Mouse (Mus musculus) adrenal gland, postnatal 36 days (tissue): ENCODE measurements around the gene Slc9a3r1. TPM values are rescaled to one million over a fixed set of nuclear protein-coding genes. Genes with fewer than 3 reads are reported as not detected.

Experiments
- DNase-seq, 2 experiments: peaks; one replicate each; pipeline ENCODE4 v3.0.0; 2021; ENCODE audit warnings: mixed read lengths in 1 of 2
- long read RNA-seq, 2 experiments: library from polyadenylated mRNA; stranded (forward); transcript quantifications; one replicate each; pipeline ENCODE4 v2.0.0; 2021; ENCODE audit warnings: borderline sequencing depth in 2 of 2
- total RNA-seq, 2 experiments: library from RNA; stranded (reverse); gene quantifications; 2 replicates each; pipeline ENCODE4 v1.2.3; 2021

Slc9a3r1 gene
- 10 to 100 TPM; 18.1 to 20.3 TPM for total RNA-seq
- long read RNA-seq, experiment 1, transcript Slc9a3r1-201 (6 exons, 1,925 nt), result major isoform, 9 of 10 reads
- long read RNA-seq, experiment 1, partial matches to known transcripts, result 1 of 10 reads
- long read RNA-seq, experiment 1, other reads (novel, unspliced or antisense), result 0 of 10 reads
- long read RNA-seq, experiment 2, partial matches to known transcripts, result 1 of 3 reads
- long read RNA-seq, experiment 2, other reads (novel, unspliced or antisense), result 0 of 3 reads

DNA sequence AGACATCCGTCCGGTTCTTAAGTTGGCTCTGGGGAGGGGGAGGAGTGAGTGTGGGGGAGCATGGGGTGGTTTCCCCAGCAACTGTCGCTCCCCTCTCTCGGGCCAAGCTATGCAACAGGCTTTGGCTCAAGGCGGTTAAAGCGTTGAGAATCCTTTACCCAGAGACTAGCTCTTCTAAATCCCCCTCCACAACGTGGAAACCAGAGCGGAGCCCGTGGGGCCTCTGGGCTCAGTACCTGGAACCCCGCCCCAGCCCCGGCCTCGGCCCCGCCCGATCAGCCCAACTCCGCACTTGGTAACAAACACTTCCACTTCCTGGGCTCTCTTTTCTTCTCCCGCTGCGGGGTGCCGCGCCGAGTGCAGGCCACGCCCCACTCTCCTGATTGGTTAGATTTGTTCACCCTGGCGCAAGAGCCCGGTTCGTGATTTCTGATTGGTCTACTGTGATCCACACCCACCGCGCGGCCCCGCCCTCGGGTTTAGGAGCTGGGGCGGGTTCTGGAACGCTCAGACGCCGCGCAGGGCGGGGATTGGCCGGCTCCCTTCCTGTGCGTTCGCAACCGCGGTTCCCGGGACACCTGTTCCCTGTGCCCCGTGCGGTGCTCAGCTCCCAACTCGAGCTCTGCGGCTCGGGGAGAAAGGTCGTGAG is at the start of gene Slc9a3r1:
Gene Slc9a3r1, plus strand, starts transcription at position 510 of the 649 bp plus-strand sequence.
- peak; percentile 99 for DNase-seq

- no peak for DNase-seq
Observed at GRCm38 (mm10) chr11:115119409-115119808, 43.7 kb upstream of the Slc9a3r1 start.

- DNase-seq, result no peak
Observed at GRCm38 (mm10) chr11:115128483-115128882, 34.7 kb upstream of the Slc9a3r1 start.

DNA sequence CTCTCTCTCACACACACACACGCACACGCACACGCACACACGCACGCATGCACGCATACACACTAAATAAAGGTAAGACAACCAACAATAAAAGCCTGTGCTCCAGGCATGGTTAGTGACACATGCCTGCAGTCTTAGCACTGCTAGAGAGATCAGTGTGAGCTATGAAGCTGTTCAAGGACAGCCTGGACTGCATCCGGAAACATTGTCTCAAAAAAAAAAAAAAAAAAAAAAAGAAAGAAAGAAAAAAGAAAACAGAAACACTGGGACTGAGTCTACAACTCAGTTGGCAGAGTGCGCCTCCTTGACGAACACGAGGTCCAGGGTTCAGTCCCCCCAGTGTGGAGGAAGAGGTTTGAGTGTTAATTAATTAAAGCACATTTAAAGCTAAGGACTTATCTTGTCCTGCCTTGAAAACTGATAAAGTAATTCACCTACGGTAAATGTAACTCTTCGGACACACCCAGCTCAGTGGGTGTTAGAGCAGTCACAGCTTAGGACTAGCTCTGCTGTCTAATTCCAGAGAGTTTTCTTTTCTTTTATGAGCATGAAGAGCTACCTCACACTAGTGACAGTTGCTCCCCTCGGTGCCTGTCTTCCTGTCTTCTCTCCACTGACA is 33.5 kb upstream of the Slc9a3r1 start:
- no peak for DNase-seq

DNA sequence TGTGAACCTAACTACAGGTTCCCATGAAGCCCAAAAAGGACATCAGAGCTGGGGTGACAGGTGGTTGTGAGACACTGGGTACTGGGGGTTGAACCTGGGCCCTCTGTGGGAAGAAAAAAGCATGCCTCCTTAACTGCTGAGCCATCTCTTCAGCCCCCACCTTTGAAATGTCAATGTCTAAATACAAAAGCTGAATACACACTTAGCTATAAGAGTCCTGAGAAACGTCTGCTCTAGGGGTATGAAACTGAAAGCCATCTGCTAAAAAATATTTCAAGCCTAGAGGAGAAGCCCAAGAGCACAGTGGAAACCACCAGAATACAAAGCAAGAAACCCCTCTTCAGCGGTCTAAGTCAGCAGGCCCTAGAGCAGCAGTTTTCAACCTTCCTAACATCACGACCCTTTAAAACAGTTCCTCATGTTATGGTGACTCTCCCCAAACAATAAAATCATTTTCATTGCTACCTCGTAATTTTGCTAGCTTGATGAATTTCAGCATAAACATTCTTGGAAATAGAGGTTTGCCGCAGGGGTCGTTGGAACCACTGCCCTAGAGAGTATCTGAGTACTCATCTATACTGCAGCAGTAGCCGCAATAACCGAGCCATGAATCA is 31.3 kb upstream of the Slc9a3r1 start:
- no peak for DNase-seq

GRCm38 (mm10) chr11:115133800-115134199 is 29.3 kb upstream of the Slc9a3r1 start, which contains the start of gene Cd300lf:
Cd300lf (minus strand) TSS chr11:115133992.
- DNase-seq, result no peak

GRCm38 (mm10) chr11:115138597-115139262 is 24.4 kb upstream of the Slc9a3r1 start:
- no peak for DNase-seq

- DNase-seq, result no peak
Observed at GRCm38 (mm10) chr11:115141970-115142369, 21.2 kb upstream of the Slc9a3r1 start.

DNA sequence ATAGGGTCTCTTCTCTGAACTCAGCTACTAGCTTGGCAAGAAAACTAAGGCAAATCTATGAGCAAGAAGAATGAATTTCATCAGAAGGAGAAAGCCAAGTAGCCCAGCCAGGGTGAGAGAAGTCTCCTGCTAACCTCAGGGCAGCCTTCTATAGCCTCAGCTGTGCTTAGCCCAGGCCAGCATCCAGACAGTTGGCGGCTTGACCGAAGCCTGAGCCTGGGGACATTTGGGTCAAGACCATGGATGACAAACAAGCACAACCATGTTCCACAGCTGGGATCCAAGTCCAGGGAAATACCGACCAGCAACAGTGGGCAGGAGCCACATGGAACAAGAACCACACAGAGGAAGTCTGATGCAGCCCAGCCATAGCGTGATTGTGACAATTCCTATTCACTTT is 15.3 kb upstream of the Slc9a3r1 start:
- no peak for DNase-seq

DNA sequence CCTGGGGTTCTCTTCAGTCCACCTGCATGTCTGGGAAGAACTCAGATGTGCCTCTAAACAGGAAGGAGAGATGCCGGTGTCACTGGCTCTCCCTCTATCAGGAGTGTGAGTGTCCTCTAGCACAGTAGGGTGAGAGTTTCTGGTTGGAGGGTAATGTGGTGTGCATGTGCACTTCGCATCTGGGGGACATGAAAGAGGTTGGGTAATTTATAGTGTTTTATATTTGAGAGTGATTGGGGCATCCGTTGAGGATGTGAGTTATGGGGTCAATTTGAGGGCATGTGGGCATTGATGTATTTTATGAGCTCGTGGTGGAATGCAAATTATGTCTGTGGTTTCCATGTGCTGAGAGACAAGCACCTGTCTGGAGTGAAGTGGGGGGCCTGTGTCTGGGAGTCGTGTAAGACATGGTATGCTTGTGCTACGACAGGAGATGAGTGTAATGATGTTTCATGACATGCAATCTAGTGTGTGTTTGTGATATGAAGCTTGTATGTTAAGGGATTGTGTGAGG is 12.3 kb upstream of the Slc9a3r1 start:
- DNase-seq, result no peak

DNA sequence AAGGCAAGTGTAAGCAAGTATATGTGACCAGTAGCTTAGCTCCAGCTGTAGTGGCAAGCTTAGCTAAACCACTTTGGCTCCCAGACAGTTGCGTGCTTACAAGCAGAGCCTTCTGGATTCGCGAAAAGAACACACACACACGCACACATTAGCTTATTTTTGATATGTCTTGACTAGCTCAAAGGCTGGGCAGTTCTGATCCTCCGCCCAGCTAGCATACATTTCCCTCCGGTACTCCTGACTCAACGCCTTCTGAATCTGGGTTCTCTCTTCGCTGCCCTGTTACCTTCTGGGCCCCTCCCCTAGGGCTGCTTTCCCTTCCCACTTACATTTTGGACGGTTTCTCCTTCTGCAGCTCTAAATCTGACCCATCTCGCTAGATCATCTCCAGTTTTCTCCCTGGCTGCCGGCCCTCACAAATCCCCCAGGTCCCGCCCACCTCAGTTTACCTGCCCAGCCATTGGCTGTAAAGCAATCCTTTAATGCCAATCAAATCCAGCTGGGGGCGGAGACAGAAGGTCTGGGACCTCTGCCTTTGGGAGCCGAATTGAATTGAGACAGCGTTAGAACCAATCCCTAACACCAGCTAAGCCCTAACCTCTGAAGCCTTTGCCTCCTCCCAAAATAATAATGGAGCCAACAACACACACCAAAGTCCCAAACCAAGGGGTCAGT is 11.2 kb upstream of the Slc9a3r1 start:
- peak; percentile 65 to 76 for DNase-seq

DNA sequence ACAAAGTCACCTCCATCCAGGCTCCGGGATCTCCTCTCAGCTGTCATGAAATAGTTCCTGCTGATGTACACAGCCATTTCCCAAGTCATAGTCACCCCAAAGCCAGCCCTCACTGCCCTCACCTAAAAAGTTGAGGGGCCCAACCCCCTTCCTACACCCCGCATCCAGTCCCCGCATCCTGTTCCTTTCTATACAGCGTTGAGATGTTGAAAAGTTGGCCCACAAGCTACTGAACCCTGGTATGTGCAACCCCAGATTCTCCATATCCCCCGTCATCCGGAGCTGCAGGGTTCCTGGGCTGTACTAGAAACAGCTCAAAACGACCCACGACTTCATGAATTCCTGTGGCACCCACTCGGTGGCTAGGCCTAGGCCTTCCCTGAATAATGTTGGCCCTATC is 10.1 kb upstream of the Slc9a3r1 start:
- no peak for DNase-seq

DNA sequence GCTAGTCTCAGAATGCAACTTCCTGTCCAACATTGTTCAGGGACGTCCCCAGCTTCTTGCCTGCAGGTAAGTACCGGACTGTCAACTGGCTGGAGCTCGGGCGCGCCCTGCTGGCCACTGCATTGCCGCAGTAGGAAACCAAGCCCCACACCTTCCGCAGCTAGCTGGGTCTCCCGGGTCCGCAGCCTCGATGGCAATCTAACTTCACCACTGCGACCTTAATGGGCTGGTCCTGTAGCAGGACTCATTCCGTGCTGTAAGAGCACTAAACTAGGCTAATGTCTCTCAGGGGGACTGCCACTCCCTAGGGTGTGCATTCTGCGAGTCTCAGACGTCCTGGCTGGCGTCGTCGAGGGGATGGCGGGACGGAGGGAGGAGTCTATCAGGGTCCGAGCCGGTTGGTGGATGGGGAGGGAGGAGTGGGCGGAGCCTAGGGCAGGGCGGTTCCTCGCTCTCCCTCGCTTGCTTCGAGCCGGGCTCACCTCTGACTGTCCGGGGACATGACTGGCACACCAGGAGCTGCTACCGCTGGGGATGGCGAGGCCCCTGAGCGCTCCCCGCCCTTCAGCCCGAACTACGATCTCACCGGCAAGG is 9.3 kb upstream of the Slc9a3r1 start:
- DNase-seq, result peak; percentile 79 to 86

DNA sequence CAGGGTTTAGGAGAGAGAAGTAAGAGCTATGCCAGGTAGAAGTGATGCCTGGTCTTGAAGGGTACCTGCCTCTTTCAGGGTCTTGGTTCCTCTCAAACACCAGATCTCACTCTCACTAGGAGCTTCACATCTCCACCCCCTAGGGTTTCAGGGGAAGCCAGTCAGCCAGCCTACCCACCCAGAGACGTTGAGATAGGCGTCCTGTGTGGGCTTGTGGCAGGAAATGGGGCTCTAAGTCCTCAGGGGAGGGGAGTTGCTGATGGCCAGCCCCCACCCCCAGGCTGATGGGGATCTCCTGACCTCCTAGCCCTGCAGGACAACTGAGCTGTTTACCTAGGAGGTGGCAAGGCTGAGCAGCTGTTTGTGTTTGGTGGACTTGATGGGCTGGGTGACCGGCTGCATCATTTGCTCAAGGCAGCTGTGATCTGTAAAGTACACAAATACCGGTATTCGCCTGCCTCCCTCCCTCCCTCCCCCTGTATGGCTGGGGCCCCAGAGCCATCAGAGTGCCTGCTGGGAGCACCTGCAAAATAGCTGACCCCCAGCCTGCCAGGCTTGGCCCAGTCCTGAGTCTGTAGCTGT is 8.0 kb upstream of the Slc9a3r1 start:
- DNase-seq, result no peak

DNA sequence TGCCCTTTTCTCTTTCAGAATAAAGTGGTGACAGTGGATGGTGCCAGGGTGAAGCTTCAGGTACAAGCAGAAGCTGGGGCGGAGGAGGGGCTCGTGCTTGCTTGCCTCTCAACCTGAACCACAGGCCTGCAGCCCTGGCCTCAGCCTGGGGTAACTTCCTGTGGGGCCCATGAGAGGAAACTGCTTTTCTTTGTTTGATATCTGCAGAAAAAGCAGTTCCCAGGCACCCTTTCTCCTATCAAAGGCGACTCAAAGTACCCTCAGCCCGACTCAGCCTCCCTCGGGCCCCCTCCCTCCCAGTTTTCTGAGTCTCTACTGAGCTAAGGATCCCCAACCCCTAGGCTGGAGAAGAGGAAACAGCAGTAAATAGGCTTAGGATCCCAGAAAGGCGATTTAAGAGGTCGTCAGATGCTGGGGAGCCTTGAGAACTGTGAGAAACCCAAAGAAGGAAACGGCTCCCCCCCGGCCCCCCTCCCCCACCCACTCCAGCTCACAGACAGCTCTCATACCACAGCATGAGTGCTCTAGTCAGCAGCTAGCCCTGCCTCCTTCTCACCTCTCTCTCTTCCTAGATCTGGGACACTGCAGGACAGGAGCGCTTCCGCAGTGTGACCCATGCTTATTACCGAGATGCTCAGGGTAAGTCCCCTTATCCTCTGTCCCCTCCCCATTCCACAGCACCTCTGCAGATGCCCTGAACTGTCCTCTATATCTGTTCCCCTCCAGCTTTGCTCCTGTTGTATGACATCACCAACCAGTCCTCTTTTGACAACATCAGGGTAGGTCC is 5.0 kb upstream of the Slc9a3r1 start:
- no peak for DNase-seq

- DNase-seq, result peak; percentile 85 to 88
Observed at GRCm38 (mm10) chr11:115160016-115160797, 2.9 kb upstream of the Slc9a3r1 start.

DNA sequence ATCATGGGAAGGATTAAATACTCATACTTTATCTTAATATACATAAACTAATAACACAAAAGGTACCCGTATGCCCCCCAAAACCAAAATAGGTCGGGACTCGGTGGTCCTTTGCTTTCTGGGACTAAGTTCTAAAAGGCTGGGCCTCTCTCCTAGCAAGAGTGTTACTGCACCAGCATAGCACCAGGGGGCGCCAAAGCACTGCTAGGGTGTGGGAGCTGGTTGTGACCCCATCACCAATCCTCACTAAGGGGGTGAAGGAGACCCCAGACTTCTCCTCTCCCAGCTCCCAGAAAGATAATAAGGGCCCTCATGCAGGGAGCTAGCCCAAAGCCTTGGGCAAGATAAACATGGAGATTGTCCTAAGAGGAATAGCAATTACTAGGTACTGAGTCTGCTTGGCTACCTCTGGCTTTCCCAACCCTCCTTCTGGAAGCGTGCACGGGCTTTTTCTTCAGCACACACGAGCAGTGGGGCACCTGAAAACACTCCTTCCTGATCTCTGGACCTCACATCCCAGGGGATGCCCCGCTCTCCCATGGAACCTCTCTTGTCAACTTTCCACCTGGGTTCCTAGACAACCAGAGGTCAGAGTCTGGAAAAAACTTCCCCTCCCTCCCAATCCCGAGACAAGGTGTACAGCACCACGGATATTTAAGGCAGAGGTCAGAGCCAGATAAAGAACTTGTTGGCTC is 2.1 kb upstream of the Slc9a3r1 start:
- peak; percentile 83 to 91 for DNase-seq

GRCm38 (mm10) chr11:115161578-115162204 is 1.4 kb upstream of the Slc9a3r1 start:
- DNase-seq, result no peak
